Mouse (Mus musculus): ENCODE data around the gene Ftcd.

- TF ChIP-seq CTCF (conservative IDR thresholded peaks at IDR 0.05; ENCODE audit: low read length), result no peak
- no peak for TF ChIP-seq POU5F1 (IDR thresholded peaks at IDR 0.05; ENCODE audit: borderline replicate concordance, low read length)
- no peak for TF ChIP-seq NANOG (IDR thresholded peaks at IDR 0.05; ENCODE audit: borderline replicate concordance, low read length)
Observed at GRCm38 (mm10) chr10:76602690-76603089, 27.2 kb downstream of the Ftcd start.
